Mouse (Mus musculus) v-Abl transformed pro-B cells (cell line): ENCODE data around the gene Fam185a.

ENCODE experiments used
- in situ Hi-C, 2 experiments: fragments of 400-800 bp; cut with MboI; formaldehyde crosslinking; loops; one replicate each; pipeline ENCODE4 v1.15.1; 2025; ENCODE audit not compliant: unreplicated experiment in 2 of 2

Gene Fam185a

GRCm38 (mm10) chr5:21418613-21419012 is 6.1 kb upstream of the Fam185a start:
- in situ Hi-C loops: loop anchor here (5.0 to 10.0 kb wide), 4 partner anchors 86 to 484 kb away; partner anchors contain the start of gene Pmpcb (in 1 of the 2)

GRCm38 (mm10) chr5:21420609-21421008 is 4.1 kb upstream of the Fam185a start:
- in situ Hi-C loops: loop anchor here (5.0 to 10.0 kb wide), 2 partner anchors 158 to 366 kb away; partner anchors contain the start of gene Ptpn12 (in 1 of the 2)

- in situ Hi-C loops: loop anchor here (5.0 to 25.0 kb wide), 5 partner anchors 161 to 1111 kb away; partner anchors contain the start of genes Pmpcb (in 1 of the 2) and Ptpn12 (in 1 of the 2)
These were observed 1.9 kb downstream of the Fam185a start for GRCm38 (mm10) chr5:21426666-21427065.

- in situ Hi-C loops: loop anchor here (5.0 to 25.0 kb wide), 4 partner anchors 153 to 1103 kb away; partner anchors contain the start of gene Pmpcb (in 1 of the 2)
These were observed 9.6 kb downstream of the Fam185a start for GRCm38 (mm10) chr5:21434148-21434929.

GRCm38 (mm10) chr5:21436471-21436975 is 11.8 kb downstream of the Fam185a start:
- in situ Hi-C loops: loop anchor here (25.0 kb wide), 2 partner anchors 301 to 1101 kb away; partner anchors contain the start of gene Pmpcb (in 1 of the 2)

GRCm38 (mm10) chr5:21438428-21438827 is 13.7 kb downstream of the Fam185a start:
- in situ Hi-C loops: loop anchor here (25.0 kb wide), 2 partner anchors 299 to 1099 kb away; partner anchors contain the start of gene Pmpcb (in 1 of the 2)

GRCm38 (mm10) chr5:21439446-21440110 is 14.8 kb downstream of the Fam185a start:
- in situ Hi-C loops: loop anchor here (25.0 kb wide), 2 partner anchors 298 to 1098 kb away; partner anchors contain the start of gene Pmpcb (in 1 of the 2)

- in situ Hi-C loops: loop anchor here (25.0 kb wide), 2 partner anchors 296 to 1096 kb away; partner anchors contain the start of gene Pmpcb (in 1 of the 2)
These were observed 16.2 kb downstream of the Fam185a start for GRCm38 (mm10) chr5:21440833-21441530.

GRCm38 (mm10) chr5:21467387-21467786 is 42.6 kb downstream of the Fam185a start:
- in situ Hi-C loops: no loop called here

GRCm38 (mm10) chr5:21468100-21468499 is 43.3 kb downstream of the Fam185a start:
- in situ Hi-C loops: no loop called here

GRCm38 (mm10) chr5:21478428-21478827 is 53.7 kb downstream of the Fam185a start:
- in situ Hi-C loops: no loop called here

- in situ Hi-C loops: no loop called here
These were observed 55.0 kb downstream of the Fam185a start for GRCm38 (mm10) chr5:21479746-21480145.

- in situ Hi-C loops: no loop called here
These were observed 56.8 kb downstream of the Fam185a start for GRCm38 (mm10) chr5:21481521-21481920.

GRCm38 (mm10) chr5:21482446-21483222 is 57.9 kb downstream of the Fam185a start:
- in situ Hi-C loops: no loop called here

GRCm38 (mm10) chr5:21483275-21483674 is 58.5 kb downstream of the Fam185a start:
- in situ Hi-C loops: no loop called here

- in situ Hi-C loops: no loop called here
These were observed 60.6 kb downstream of the Fam185a start for GRCm38 (mm10) chr5:21485197-21485829.

GRCm38 (mm10) chr5:21486798-21487197 is 62.0 kb downstream of the Fam185a start:
- in situ Hi-C loops: no loop called here

- in situ Hi-C loops: no loop called here
These were observed 62.5 kb downstream of the Fam185a start for GRCm38 (mm10) chr5:21487306-21487705.

- in situ Hi-C loops: no loop called here
These were observed 63.0 kb downstream of the Fam185a start for GRCm38 (mm10) chr5:21487716-21488115.
